Mouse (Mus musculus): ENCODE results near the gene G6pdx.

Gene G6pdx

GRCm38 (mm10) chrX:74428826-74429276 is at the start of gene G6pdx:
TSS of gene G6pdx (minus strand) at chrX:74429194.
- DNase-seq: peak; percentile 89 to 92

GRCm38 (mm10) chrX:74452773-74453172 is 23.8 kb upstream of the G6pdx start:
- DNase-seq: no peak

GRCm38 (mm10) chrX:74451157-74451912 is 22.3 kb upstream of the G6pdx start:
- no peak for DNase-seq

- DNase-seq: peak; percentile 82
Measured at GRCm38 (mm10) chrX:74429290-74429821, 362 bp upstream of the G6pdx start.

DNA sequence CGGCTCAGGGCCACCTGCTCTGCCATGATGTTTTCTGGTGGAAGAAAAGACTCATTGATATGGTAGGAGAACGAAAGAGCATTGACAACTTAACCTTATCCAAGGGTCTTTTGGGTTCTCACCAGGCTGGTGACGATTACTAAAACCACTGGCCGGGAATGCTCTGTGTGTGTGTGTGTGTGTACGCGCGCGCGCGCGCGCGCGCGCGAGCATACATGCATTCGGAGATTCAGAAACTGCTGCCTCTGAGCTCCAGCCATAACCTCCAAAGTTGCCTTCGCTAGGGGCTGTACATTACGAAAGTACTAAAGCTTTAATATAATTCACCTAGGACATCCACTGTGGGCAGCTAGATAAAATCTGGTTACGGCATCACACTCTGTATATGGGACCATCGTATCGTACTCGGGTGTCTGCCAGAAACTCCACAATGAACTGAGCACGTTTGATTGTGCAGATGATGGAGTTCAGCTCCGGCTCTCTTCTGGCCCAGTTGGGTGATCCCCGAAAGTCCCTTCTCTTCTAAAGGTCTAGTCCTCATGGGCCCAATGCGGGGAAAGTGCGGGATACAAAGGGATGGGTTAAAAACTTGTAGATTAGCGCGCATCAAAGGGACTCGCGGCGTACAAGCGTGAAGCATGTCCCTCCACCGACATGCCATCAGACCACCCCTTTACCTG is 708 bp downstream of the G6pdx start:
- DNase-seq: no peak

- DNase-seq: no peak
Measured at GRCm38 (mm10) chrX:74427116-74427515, 1.9 kb downstream of the G6pdx start.

DNA sequence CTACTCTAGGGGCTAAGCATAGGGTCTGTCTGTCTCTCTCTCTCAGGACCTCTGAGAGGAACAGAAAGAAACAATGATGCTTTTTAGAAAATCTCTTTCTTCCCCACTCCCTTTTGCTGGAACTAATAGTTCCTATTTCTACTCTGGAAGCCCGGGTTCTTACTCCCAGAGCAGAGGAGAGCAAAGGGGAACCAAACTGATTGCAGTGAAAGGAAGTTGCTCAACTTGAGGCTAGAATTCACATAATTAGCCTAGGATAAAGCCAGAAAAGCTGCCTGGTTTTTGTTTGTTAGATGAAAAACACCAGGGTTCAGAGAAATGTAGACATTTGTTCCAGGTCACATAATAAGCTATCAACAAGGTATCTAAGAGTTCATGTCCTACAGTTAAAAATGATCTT is 2.7 kb downstream of the G6pdx start:
- DNase-seq: no peak

DNA sequence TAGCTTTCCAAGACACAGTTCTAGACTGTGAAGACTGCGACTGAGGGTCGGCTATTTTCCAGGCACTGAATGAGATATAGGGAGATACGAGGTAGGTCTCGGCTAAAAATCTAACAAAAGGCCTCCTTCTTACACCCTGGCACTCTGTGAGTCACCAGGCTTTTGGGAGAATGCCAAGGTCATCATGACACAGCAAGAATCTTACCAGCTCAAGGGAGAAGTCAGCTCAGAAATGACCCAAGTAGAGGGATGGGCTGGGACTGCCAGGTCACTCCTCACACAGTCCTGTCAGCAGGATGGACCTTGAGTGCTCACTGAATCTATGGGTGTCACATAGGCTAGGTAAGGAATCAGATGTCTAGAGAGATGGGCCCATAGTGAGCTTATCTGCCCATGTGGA is 3.8 kb downstream of the G6pdx start:
- DNase-seq: peak; percentile 67 to 81

GRCm38 (mm10) chrX:74424443-74424842 is 4.6 kb downstream of the G6pdx start:
- peak; percentile 49 to 67 for DNase-seq

- peak; percentile 56 to 72 for DNase-seq
Measured at GRCm38 (mm10) chrX:74413377-74413776, 15.6 kb downstream of the G6pdx start.

DNA sequence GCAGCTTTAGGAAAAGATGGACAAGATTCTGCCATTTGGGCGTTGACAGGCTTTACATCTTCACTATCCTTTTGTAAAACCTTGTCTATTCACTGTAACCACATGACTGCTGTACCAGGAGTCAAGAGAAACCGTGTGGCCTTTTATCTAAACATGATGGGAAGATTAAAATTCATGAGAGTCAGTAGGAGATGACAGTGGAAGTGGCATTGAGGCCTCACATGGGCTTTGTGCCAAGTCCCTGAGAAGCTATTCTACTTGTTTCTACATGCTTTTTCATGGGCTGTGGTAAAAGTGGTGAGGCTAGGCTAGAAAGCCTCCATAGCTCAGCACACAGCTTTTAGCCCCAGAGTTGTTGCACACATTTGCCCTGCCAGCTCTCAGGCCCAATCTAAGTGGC is 20.7 kb downstream of the G6pdx start:
- no peak for DNase-seq

DNA sequence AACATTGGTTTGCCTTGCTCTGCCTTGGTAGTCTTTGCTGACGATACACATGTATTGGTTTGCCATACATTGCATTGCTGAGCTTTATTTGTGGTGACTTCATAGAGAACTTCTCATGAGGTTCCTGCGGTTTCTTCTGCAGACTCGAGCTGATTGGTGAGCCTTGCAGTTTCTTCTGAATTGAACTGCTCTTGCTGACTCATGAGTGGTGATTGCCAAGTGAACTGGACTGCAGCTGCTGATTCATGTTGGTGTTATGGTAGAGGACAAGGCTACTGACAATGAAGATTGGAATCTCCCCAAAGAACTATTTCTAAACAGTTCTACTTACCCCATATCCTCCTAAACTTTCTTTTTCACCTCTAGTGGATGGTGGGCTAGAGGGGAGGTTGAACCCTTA is 28.9 kb downstream of the G6pdx start:
- no peak for DNase-seq

GRCm38 (mm10) chrX:74392535-74393443 is 36.2 kb downstream of the G6pdx start, which contains the start of the genes Fam3a and Ikbkg:
TSS of gene Fam3a (minus strand) at chrX:74393272.
TSS of gene Ikbkg (plus strand) at chrX:74393290.
- peak; percentile 90 to 93 for DNase-seq

DNA sequence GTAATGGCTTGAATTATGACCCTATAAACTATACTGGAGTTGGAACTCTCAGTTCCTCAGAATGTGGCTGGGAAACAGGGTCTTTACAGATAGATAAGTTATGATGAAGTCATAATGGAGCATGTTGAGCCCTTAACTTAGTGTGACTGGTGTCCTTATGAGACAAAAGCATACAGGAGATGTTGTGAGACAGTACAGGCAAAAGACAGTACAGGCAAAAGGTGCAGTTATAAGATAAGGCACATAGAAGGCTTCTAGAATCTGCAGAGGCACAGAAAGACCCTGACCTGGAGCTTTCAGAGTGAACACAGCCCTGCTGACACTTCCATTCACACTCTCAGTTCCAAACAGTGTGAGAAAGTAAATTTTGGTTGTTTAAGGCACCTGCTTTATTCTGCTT is 40.8 kb downstream of the G6pdx start:
- DNase-seq: no peak

DNA sequence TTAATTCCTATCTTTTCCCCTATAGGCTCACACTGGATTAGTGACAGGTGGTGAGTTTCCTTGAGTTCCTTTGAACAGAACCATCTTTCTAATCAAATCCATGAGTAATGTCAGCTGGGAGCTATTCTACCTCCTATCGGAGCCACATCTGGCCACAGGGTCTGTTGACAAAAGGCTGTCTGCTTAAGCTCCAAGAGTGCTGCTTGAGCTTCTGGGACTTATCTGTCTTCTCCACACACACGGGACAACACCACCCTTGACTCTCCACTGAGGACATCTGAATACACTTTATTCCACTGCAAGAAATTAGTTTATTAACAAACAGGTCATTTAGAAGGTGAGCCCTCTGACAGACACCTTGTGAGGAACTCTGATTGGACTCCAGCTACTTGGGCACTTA is 44.5 kb downstream of the G6pdx start:
- DNase-seq: no peak

GRCm38 (mm10) chrX:74372888-74373549 is 56.0 kb downstream of the G6pdx start, which contains the start of the genes Ubl4a and Slc10a3:
TSS of gene Ubl4a (minus strand) at chrX:74373218.
TSS of gene Slc10a3 (minus strand) at chrX:74373349.
- DNase-seq: peak; percentile 91 to 94

DNA sequence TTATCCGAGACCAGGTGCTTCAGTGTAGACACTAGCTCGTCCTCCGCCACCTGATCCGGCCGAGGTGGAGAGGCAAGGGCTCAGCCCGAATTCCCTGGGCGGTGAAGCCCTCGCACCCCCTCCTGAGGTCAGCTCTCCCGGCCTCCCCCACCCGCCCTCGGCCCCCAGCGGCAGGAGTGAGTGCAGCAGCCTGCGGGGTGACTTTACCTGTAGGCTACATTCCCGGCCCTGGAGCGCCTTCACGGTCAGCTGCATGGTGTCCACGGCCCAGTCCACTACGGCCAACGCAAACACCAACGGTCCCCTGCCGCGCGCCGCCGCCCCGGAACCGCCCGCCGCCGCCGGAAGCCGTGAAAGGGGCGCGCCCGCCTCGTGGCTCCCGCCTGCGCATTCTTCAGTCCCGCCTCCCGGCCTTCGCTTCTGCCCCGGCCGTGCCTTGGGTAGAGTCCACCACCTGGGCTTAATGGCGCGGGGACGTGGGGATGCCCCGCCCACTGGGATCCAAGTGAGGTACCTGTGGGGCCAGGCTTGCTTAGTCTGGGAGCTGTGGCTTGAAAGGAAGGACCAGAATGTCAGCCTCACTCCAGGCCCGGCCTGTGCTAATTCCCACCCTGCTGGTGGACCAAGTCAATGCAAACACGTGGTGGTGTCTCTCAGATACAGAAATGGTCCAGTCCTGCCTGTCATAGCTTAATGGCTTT is 60.6 kb downstream of the G6pdx start:
- peak; percentile 76 to 77 for DNase-seq

DNA sequence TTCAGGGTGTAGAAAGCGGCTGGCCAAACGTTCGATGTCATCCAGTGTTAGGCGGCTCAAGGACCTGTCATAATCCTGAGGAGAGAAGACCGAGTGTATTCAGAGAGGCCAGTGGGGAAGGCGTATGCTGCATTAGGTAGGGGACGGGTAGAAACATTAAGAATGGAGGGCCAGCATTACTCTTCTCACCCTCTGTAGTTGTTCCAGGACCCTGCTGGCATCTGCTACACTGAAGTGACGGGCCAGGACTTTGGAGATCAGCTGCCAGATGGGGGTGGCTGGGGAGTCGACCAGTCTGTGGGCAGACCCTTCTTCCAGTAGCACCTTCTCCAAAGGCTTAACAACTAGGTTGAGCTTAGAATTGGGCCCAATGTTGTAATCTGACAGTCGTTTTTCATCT is 61.5 kb downstream of the G6pdx start:
- no peak for DNase-seq
